Mouse (Mus musculus): ENCODE measurements at regions not wholly inside any gene's neighbourhood (a gene's known extent, or its start where the extent isn't known, plus 50 kb on each side); places are given as distances from the start of the nearest gene placed in this dataset.
A peak's percentile ranks its signal among the peaks of the same experiment; 100 is the strongest.

GRCm38 (mm10) chr2:174884232-174885225 is 124.1 kb downstream of the Edn3 start:
- no peak for DNase-seq (ENCODE audit: low read depth, low spot score)

- no peak for DNase-seq (ENCODE audit: low read depth, low spot score)
Measured at GRCm38 (mm10) chr2:174892658-174893057, 117.4 kb upstream of the Gm14444 start.

- peak; percentile 14 for DNase-seq (ENCODE audit: low read depth, low spot score)
Measured at GRCm38 (mm10) chr2:174897424-174897823, 112.6 kb upstream of the Gm14444 start.

GRCm38 (mm10) chr2:174899940-174900670 is 109.9 kb upstream of the Gm14444 start:
- DNase-seq (ENCODE audit: low read depth, low spot score), result peak; percentile 20

- DNase-seq (ENCODE audit: low read depth, low spot score), result peak; percentile 41
Measured at GRCm38 (mm10) chr2:174900671-174900991, 109.4 kb upstream of the Gm14444 start.

- no peak for DNase-seq (ENCODE audit: low read depth, low spot score)
Measured at GRCm38 (mm10) chr2:174901801-174902200, 108.2 kb upstream of the Gm14444 start.

GRCm38 (mm10) chr2:174903627-174904026 is 106.4 kb upstream of the Gm14444 start:
- no peak for DNase-seq (ENCODE audit: low read depth, low spot score)

GRCm38 (mm10) chr2:174905865-174906639 is 104.0 kb upstream of the Gm14444 start:
- no peak for DNase-seq (ENCODE audit: low read depth, low spot score)

GRCm38 (mm10) chr2:174917146-174917905 is 92.7 kb upstream of the Gm14444 start:
- DNase-seq (ENCODE audit: low read depth, low spot score), result no peak

GRCm38 (mm10) chr2:174917975-174918374 is 92.1 kb upstream of the Gm14444 start:
- DNase-seq (ENCODE audit: low read depth, low spot score), result no peak

- no peak for DNase-seq (ENCODE audit: low read depth, low spot score)
Measured at GRCm38 (mm10) chr2:174922208-174922607, 87.8 kb upstream of the Gm14444 start.

GRCm38 (mm10) chr2:174929718-174930117 is 80.3 kb upstream of the Gm14444 start:
- DNase-seq (ENCODE audit: low read depth, low spot score), result no peak

GRCm38 (mm10) chr2:174932137-174933012 is 77.7 kb upstream of the Gm14444 start:
- DNase-seq (ENCODE audit: low read depth, low spot score), result peak; percentile 64

GRCm38 (mm10) chr2:174933013-174933353 is 77.1 kb upstream of the Gm14444 start:
- no peak for DNase-seq (ENCODE audit: low read depth, low spot score)

- no peak for DNase-seq (ENCODE audit: low read depth, low spot score)
Measured at GRCm38 (mm10) chr2:174936665-174937064, 73.4 kb upstream of the Gm14444 start.

- no peak for DNase-seq (ENCODE audit: low read depth, low spot score)
Measured at GRCm38 (mm10) chr2:174937930-174938329, 72.1 kb upstream of the Gm14444 start.

- no peak for DNase-seq (ENCODE audit: low read depth, low spot score)
Measured at GRCm38 (mm10) chr2:174942221-174942620, 67.8 kb upstream of the Gm14444 start.

GRCm38 (mm10) chr2:174948106-174948505 is 61.9 kb upstream of the Gm14444 start:
- no peak for DNase-seq (ENCODE audit: low read depth, low spot score)
